Mouse (Mus musculus) lung, postnatal 0 days (tissue): ENCODE results near the gene Skil. TPM values are rescaled to one million over a fixed set of nuclear protein-coding genes. Genes with fewer than 3 reads are reported as not detected.

Experiments
- ATAC-seq: fragments of 200-750 bp; cut with Nextera tagmentation; 2 replicates; pipeline ENCODE4 v1.8.0; 2017; ENCODE audit warnings: moderate library complexity
- DNase-seq: peaks from one replicate; pipeline ENCODE4 v3.0.0-alpha.2; 2016; ENCODE audit warnings: low spot score
- H3K27ac ChIP-seq: fragments of 300-500 bp; sonication (generic); 2 replicates; pipeline ENCODE4 v1.5.1; 2014; ENCODE audit warnings: antibody characterized with exemption, mild to moderate bottlenecking, low read length, mixed read lengths
- H3K27me3 ChIP-seq: fragments of 300-500 bp; sonication (generic); replicated peaks from 2 replicates; pipeline ENCODE4 v1.6.1; 2014; ENCODE audit warnings: low read length, mixed read lengths; ENCODE audit not compliant: insufficient read depth
- H3K36me3 ChIP-seq: fragments of 300-500 bp; sonication (generic); 2 replicates; pipeline ENCODE4 v1.6.1; 2014; ENCODE audit warnings: low read length, mixed read lengths; ENCODE audit not compliant: insufficient read depth
- H3K4me1 ChIP-seq: fragments of 300-500 bp; sonication (generic); 2 replicates; pipeline ENCODE4 v1.6.1; 2014; ENCODE audit warnings: antibody characterized with exemption, low read depth, low read length, mixed read lengths; ENCODE audit not compliant: insufficient read depth
- H3K4me2 ChIP-seq: fragments of 300-500 bp; sonication (generic); replicated peaks from 2 replicates; pipeline ENCODE4 v1.6.1; 2014; ENCODE audit warnings: low read depth, mild to moderate bottlenecking, low read length, moderate library complexity, mixed read lengths
- H3K4me3 ChIP-seq: fragments of 300-500 bp; sonication (generic); 2 replicates; pipeline ENCODE4 v1.5.1; 2014; ENCODE audit warnings: low read depth, low read length
- H3K9ac ChIP-seq: fragments of 300-500 bp; sonication (generic); replicated peaks from 2 replicates; pipeline ENCODE4 v1.6.1; 2014; ENCODE audit warnings: low read depth, mild to moderate bottlenecking
- H3K9me3 ChIP-seq: fragments of 300-500 bp; sonication (generic); 2 replicates; pipeline ENCODE4 v1.6.1; 2016; ENCODE audit warnings: low read length, mixed read lengths
- CTCF ChIP-seq: IDR thresholded peaks from 2 replicates; pipeline ENCODE4 v1.5.1; 2016; ENCODE audit warnings: antibody characterized with exemption, mild to moderate bottlenecking
- EP300 ChIP-seq: IDR thresholded peaks from 2 replicates; pipeline ENCODE4 v1.6.1; 2016; ENCODE audit warnings: antibody characterized with exemption, mild to moderate bottlenecking, control low read depth
- WGBS: fragments of 180-500 bp; shearing (Covaris S2); extraction: QIAGEN DNeasy Blood & Tissue Kit; methylation state at CpG from one replicate; pipeline ENCODE4 v1.1.7; 2014; 5-methylcytosine and 5-hydroxymethylcytosine counted together
- polyA plus RNA-seq: library from polyadenylated mRNA; unstranded; fragments of >200 nt; fragmentation: Nextera tagmentation; extraction: Ambion mirVana; gene quantifications from 2 replicates; pipeline ENCODE4 v1.2.1, GENCODE M21; 2015

The Skil gene
- polyA plus RNA-seq, 1 experiment from 2014 or later, result 24.8 TPM

DNA sequence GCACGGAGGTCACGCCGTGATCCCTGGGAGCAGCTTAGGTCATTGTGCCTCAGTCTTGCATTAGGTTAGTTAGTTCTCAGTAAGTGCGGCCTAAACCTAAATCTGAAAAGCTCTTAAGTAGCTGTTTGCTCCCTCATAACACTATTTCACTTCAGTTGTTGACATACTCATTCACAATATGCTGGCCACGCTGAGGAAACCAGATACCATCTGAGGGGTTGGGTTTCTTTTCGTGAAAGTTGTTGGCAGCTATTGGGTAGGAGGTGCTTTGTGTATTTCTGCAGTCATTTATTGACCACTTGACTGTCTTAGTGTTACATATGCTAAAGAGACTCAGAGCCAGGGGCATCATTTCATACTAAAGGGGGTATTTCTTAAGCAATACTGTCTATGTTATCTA is 10.1 kb downstream of the Skil start:
- 47% methylated on average over 6 of the region's 6 CpGs for WGBS
- no peak for TF ChIP-seq EP300
- TF ChIP-seq CTCF, result no peak
- Histone ChIP-seq H3K9ac (no peak overlapping the region), H3K4me2 (no peak overlapping the region), H3K27me3 (no peaks in the 10 kb centered on the region), H3K36me3 (no peaks in the 10 kb centered on the region), H3K9me3 (no peaks in the 10 kb centered on the region), H3K4me3 (no peak overlapping the region), H3K4me1 (peaks cover 9% of the 10 kb centered on the region; the same call in 1 of the 2 replicates), H3K27ac (no peak overlapping the region)
- peak; percentile 20 for ATAC-seq
- peak; percentile 75 for DNase-seq

DNA sequence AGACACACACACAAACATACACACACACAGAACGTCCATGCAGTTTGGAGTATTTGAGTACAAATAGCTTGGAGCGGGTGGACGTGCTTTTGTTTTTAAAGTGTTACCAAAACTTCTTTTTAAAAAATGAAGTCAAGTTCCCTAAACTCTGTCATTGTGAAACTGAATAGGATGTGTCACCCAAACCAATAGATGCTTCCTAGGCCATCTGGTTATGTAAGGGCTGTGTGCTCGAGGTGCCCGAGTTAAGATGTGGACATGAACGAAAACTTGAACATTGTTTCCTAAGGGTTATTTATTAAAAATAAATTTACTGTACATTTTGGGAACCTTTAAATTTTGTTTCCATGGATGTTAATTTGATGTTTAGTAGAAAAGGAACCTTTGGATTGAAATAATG is 11.7 kb downstream of the Skil start:
- H3K4me3 ChIP-seq, result no peak overlapping the region
- no peaks in the 10 kb centered on the region for H3K27me3 ChIP-seq
- H3K36me3 ChIP-seq, result no peaks in the 10 kb centered on the region
- ATAC-seq (no peak), DNase-seq (peak; percentile 19)
- H3K4me2 ChIP-seq, result no peak overlapping the region
- 75% methylated on average over 6 of the region's 6 CpGs for WGBS
- no peaks in the 10 kb centered on the region for H3K9me3 ChIP-seq
- H3K27ac ChIP-seq, result no peak overlapping the region
- H3K9ac ChIP-seq, result no peak overlapping the region
- H3K4me1 ChIP-seq, result peaks cover 9% of the 10 kb centered on the region; the same call in 1 of the 2 replicates
- TF ChIP-seq CTCF (no peak), EP300 (no peak)

DNA sequence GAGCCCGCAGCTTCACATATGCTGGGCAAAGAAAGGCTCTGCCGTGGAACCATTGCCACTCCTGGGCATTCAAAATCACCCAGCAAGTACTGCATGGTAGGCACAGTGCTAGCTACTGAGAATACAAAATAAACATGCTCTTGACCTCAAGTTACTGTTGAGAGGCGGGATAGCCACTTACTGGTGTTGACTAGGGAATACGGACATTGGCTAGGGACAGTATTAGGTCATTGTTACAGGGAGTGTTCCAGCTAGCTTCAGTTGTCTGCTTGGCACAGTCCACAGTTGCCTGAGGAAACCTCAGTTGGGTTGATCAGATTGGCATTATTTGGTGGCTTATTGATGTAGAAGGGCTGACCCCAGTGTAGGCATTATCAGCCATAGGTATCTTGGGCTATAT is 12.8 kb downstream of the Skil start:
- H3K36me3 ChIP-seq, result no peaks in the 10 kb centered on the region
- no peak overlapping the region for H3K4me3 ChIP-seq
- H3K4me2 ChIP-seq, result no peak overlapping the region
- no peaks in the 10 kb centered on the region for H3K27me3 ChIP-seq
- no peaks in the 10 kb centered on the region for H3K9me3 ChIP-seq
- 47% methylated on average over 4 of the region's 4 CpGs for WGBS
- DNase-seq (peak; percentile 83), ATAC-seq (peak; percentile 87)
- no peak overlapping the region for H3K27ac ChIP-seq
- TF ChIP-seq CTCF (no peak), EP300 (0 out of 2 replicates have a peak, but pooled peaks have one; percentile 48)
- no peak overlapping the region for H3K9ac ChIP-seq
- H3K4me1 ChIP-seq, result peaks cover 9% of the 10 kb centered on the region; the same call in 1 of the 2 replicates

DNA sequence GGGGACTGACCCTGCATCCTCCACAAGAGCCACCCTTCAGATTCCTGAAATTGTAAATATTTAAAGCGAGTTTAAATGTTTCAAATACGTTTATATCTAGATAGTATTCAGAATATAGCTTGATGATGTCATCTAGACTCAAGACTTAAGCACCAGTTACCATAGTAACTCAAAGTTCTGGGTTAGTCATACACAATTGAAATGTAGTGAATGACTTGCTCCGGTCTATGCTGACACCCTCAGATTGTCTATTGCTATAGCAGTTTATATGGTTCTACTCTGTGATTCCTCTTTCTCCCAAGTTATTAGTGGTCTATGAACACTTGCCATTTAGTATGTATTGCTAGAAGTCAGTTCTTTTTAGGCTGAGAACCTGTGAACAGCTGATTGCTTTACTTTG is 14.2 kb downstream of the Skil start:
- Histone ChIP-seq H3K36me3 (0 out of 2 replicates have a peak, but pooled peaks cover 5% of the 10 kb centered on the region), H3K27me3 (no peaks in the 10 kb centered on the region), H3K9ac (no peak overlapping the region), H3K4me3 (no peak overlapping the region), H3K9me3 (no peaks in the 10 kb centered on the region), H3K4me1 (peaks cover 9% of the 10 kb centered on the region; the same call in 1 of the 2 replicates), H3K27ac (no peak overlapping the region), H3K4me2 (no peak overlapping the region)
- DNase-seq (peak; percentile 93), ATAC-seq (peak; percentile 79)
- TF ChIP-seq EP300 (no peak), CTCF (peak; percentile 60)
- WGBS, result 35% methylated on average over 3 of the region's 3 CpGs

DNA sequence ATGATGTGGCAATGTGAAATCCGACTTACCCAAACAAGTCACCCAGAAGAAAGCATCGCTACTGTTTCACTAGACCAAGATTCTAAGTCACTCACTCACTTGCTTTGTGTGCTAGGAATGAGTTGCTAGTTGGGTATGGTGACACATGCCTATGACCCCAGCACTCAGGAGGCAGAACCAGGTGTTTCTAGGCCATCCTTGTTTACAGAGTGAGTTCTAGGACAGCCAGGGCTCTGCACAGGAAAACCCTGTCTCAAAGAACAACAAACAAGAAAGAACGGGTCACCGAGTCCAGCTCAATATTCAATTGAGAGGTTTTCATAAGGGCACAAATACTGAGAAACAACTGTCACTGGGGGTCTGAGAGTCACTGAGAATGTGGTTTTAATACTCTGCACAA is 28.2 kb downstream of the Skil start:
- H3K36me3 ChIP-seq, result peaks cover 25% of the 10 kb centered on the region; the same call in 1 of the 2 replicates
- H3K4me3 ChIP-seq, result no peak overlapping the region
- DNase-seq (no peak), ATAC-seq (no peak)
- H3K4me1 ChIP-seq, result no peaks in the 10 kb centered on the region
- H3K9ac ChIP-seq, result no peak overlapping the region
- TF ChIP-seq CTCF, result no peak
- TF ChIP-seq EP300, result no peak
- no peak overlapping the region for H3K27ac ChIP-seq
- H3K4me2 ChIP-seq, result no peak overlapping the region
- H3K27me3 ChIP-seq, result no peaks in the 10 kb centered on the region
- WGBS, result 77% methylated on average over 4 of the region's 4 CpGs
- H3K9me3 ChIP-seq, result no peaks in the 10 kb centered on the region

DNA sequence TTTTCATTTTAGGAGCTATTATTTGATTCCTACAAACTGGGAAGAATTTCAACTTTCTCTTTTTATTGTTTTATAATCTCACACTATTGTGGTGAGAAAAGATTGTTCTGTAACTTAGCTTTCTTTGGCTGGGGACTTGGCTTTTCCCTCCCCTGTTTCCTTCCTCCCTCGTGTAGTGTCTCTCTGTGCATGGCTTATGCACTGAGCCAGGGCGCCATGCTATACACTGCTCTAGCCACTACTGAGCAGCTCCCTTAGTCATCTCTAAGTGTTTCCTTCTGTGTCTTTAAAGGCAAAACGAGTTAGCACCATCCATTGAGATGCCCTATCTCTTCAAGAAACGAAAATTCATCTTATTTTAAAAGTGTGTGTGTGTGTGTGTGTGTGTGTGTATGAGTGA is 31.4 kb downstream of the Skil start:
- peaks cover 6% of the 10 kb centered on the region; the same call in 1 of the 2 replicates for H3K36me3 ChIP-seq
- 57% methylated on average over 4 of the region's 4 CpGs for WGBS
- TF ChIP-seq CTCF (no peak), EP300 (no peak)
- H3K27ac ChIP-seq, result no peak overlapping the region
- H3K9me3 ChIP-seq, result no peaks in the 10 kb centered on the region
- H3K4me3 ChIP-seq, result no peak overlapping the region
- H3K27me3 ChIP-seq, result no peaks in the 10 kb centered on the region
- no peak overlapping the region for H3K4me2 ChIP-seq
- H3K4me1 ChIP-seq, result no peaks in the 10 kb centered on the region
- H3K9ac ChIP-seq, result no peak overlapping the region
- DNase-seq, result no peak
- no peak for ATAC-seq

DNA sequence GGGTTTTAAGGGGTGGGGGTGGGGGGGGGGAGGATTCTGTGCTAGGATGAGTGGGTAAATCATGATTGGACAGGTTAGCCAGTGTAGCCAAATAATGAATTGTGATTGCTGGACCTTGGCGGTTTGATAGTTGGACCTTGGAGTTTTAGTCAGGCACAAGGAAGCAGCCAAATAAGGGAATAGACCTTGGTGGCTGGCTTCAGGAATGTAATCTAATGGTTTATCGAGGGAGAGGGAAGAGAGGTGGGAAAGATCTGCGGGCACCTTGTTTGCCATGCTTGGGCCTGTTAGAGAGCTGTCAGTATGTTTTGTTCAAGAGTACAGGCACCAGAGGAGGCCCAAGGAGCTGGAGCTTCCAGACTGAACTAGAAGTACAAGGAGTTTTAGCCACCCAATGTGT is 32.0 kb downstream of the Skil start:
- Histone ChIP-seq H3K4me3 (no peak overlapping the region), H3K4me2 (no peak overlapping the region), H3K9me3 (no peaks in the 10 kb centered on the region), H3K4me1 (no peaks in the 10 kb centered on the region), H3K9ac (no peak overlapping the region), H3K27me3 (no peaks in the 10 kb centered on the region), H3K27ac (no peak overlapping the region), H3K36me3 (peaks cover 6% of the 10 kb centered on the region; the same call in 1 of the 2 replicates)
- WGBS, result 71% methylated on average over 3 of the region's 3 CpGs
- ATAC-seq (no peak), DNase-seq (no peak)
- TF ChIP-seq EP300, result no peak
- TF ChIP-seq CTCF, result no peak
